Mouse (Mus musculus): Measurements from ENCODE around the gene Ly75. TPM values are rescaled to one million over a fixed set of nuclear protein-coding genes. Genes with fewer than 3 reads are reported as not detected.

Ly75 gene
- polyA plus RNA-seq, 1 experiment from 2014 or later: 3.0 TPM

GRCm38 (mm10) chr2:60283751-60284466 lies 99.2 kb downstream of the Ly75 start:
- Histone ChIP-seq H3K27me3 (ENCODE audit: control insufficient read depth, insufficient read depth, low read depth, low read length) (peaks cover 10% of the 10 kb centered on the region), H3K9ac (ENCODE audit: low read depth, low read length) (peak overlapping the region; percentile 32), H3K4me1 (ENCODE audit: control insufficient read depth, low read depth, low read length) (no peaks in the 10 kb centered on the region), H3K36me3 (ENCODE audit: control insufficient read depth, insufficient read depth) (no peaks in the 10 kb centered on the region), H3K4me2 (ENCODE audit: low read depth, low read length) (peak overlapping the region; percentile 43), H3K4me3 (ENCODE audit: low read depth, low read length) (peak overlapping the region; percentile 54), H3K27ac (ENCODE audit: low read length) (peak overlapping the region; percentile 81), H3K9me3 (replicated peaks; ENCODE audit: control insufficient read depth, low read length) (no peaks in the 10 kb centered on the region)
- WGBS (ENCODE audit: insufficient replicate concordance): under 1% methylated on average over 42 of the region's 42 CpGs
- peak; percentile 73 for ATAC-seq (ENCODE audit: low read depth)

- WGBS (ENCODE audit: insufficient replicate concordance): 18% methylated on average over 9 of the region's 9 CpGs
- Histone ChIP-seq H3K4me3 (ENCODE audit: low read depth, low read length) (peak overlapping the region; percentile 54), H3K36me3 (ENCODE audit: control insufficient read depth, insufficient read depth) (no peaks in the 10 kb centered on the region), H3K27ac (ENCODE audit: low read length) (peak overlapping the region; percentile 81), H3K4me2 (ENCODE audit: low read depth, low read length) (peak overlapping the region; percentile 43), H3K9ac (ENCODE audit: low read depth, low read length) (peak overlapping the region; percentile 32), H3K27me3 (ENCODE audit: control insufficient read depth, insufficient read depth, low read depth, low read length) (peaks cover 10% of the 10 kb centered on the region), H3K9me3 (replicated peaks; ENCODE audit: control insufficient read depth, low read length) (no peaks in the 10 kb centered on the region), H3K4me1 (ENCODE audit: control insufficient read depth, low read depth, low read length) (no peaks in the 10 kb centered on the region)
- no peak for ATAC-seq (ENCODE audit: low read depth)
Measured at GRCm38 (mm10) chr2:60283208-60283750, 99.8 kb downstream of the Ly75 start.

- Histone ChIP-seq H3K9me3 (replicated peaks; ENCODE audit: control insufficient read depth, low read length) (no peaks in the 10 kb centered on the region), H3K9ac (ENCODE audit: low read depth, low read length) (no peak overlapping the region), H3K27ac (ENCODE audit: low read length) (peak overlapping the region; percentile 81), H3K4me3 (ENCODE audit: low read depth, low read length) (peak overlapping the region; percentile 54), H3K27me3 (ENCODE audit: control insufficient read depth, insufficient read depth, low read depth, low read length) (peaks cover 10% of the 10 kb centered on the region), H3K36me3 (ENCODE audit: control insufficient read depth, insufficient read depth) (no peaks in the 10 kb centered on the region), H3K4me2 (ENCODE audit: low read depth, low read length) (peak overlapping the region; percentile 43), H3K4me1 (ENCODE audit: control insufficient read depth, low read depth, low read length) (no peaks in the 10 kb centered on the region)
- peak; percentile 37; the same call in 1 of the 2 replicates for ATAC-seq (ENCODE audit: low read depth)
- WGBS (ENCODE audit: insufficient replicate concordance): 55% methylated on average over 4 of the region's 4 CpGs
Measured at GRCm38 (mm10) chr2:60282625-60283024, 100.5 kb downstream of the Ly75 start.

GRCm38 (mm10) chr2:60278627-60279026 lies 104.5 kb downstream of the Ly75 start:
- no peaks in the 10 kb centered on the region; the same call in 1 of the 2 replicates for H3K36me3 ChIP-seq (ENCODE audit: control insufficient read depth, insufficient read depth)

GRCm38 (mm10) chr2:60269856-60270479 lies 113.1 kb downstream of the Ly75 start:
- ATAC-seq (ENCODE audit: low read depth): peak; percentile 64
- H3K4me3 ChIP-seq (ENCODE audit: low read depth, low read length): no peak overlapping the region
- H3K9ac ChIP-seq (ENCODE audit: low read depth, low read length): no peak overlapping the region
- 79% methylated on average over 14 of the region's 14 CpGs for WGBS (ENCODE audit: insufficient replicate concordance)
- H3K4me2 ChIP-seq (ENCODE audit: low read depth, low read length): no peak overlapping the region
- no peaks in the 10 kb centered on the region for H3K27me3 ChIP-seq (ENCODE audit: control insufficient read depth, insufficient read depth, low read depth, low read length)
- H3K36me3 ChIP-seq (ENCODE audit: control insufficient read depth, insufficient read depth): no peaks in the 10 kb centered on the region; the same call in 1 of the 2 replicates
- H3K4me1 ChIP-seq (ENCODE audit: control insufficient read depth, low read depth, low read length): no peaks in the 10 kb centered on the region
- no peaks in the 10 kb centered on the region for H3K9me3 ChIP-seq (replicated peaks; ENCODE audit: control insufficient read depth, low read length)
- no peak overlapping the region for H3K27ac ChIP-seq (ENCODE audit: low read length)

More at GRCm38 (mm10) chr2:60278627-60279026, 104.5 kb downstream of the Ly75 start:
- no peak for ATAC-seq (ENCODE audit: low read depth)
- H3K27ac ChIP-seq (ENCODE audit: low read length): no peak overlapping the region
- H3K4me1 ChIP-seq (ENCODE audit: control insufficient read depth, low read depth, low read length): no peaks in the 10 kb centered on the region
- no peak overlapping the region for H3K9ac ChIP-seq (ENCODE audit: low read depth, low read length)
- H3K9me3 ChIP-seq (replicated peaks; ENCODE audit: control insufficient read depth, low read length): no peaks in the 10 kb centered on the region
- WGBS (ENCODE audit: insufficient replicate concordance): 23% methylated on average over 4 of the region's 4 CpGs
- peaks cover 6% of the 10 kb centered on the region for H3K27me3 ChIP-seq (ENCODE audit: control insufficient read depth, insufficient read depth, low read depth, low read length)
- H3K4me3 ChIP-seq (ENCODE audit: low read depth, low read length): no peak overlapping the region
- H3K4me2 ChIP-seq (ENCODE audit: low read depth, low read length): no peak overlapping the region

- Histone ChIP-seq H3K9me3 (replicated peaks; ENCODE audit: control insufficient read depth, low read length) (no peaks in the 10 kb centered on the region), H3K4me2 (ENCODE audit: low read depth, low read length) (no peak overlapping the region), H3K36me3 (ENCODE audit: control insufficient read depth, insufficient read depth) (no peaks in the 10 kb centered on the region), H3K4me1 (ENCODE audit: control insufficient read depth, low read depth, low read length) (no peaks in the 10 kb centered on the region), H3K9ac (ENCODE audit: low read depth, low read length) (no peak overlapping the region), H3K27ac (ENCODE audit: low read length) (no peak overlapping the region), H3K27me3 (ENCODE audit: control insufficient read depth, insufficient read depth, low read depth, low read length) (no peaks in the 10 kb centered on the region), H3K4me3 (ENCODE audit: low read depth, low read length) (no peak overlapping the region)
- no peak for ATAC-seq (ENCODE audit: low read depth)
- WGBS (ENCODE audit: insufficient replicate concordance): 63% methylated on average over 1 of the region's 1 CpGs
Measured at GRCm38 (mm10) chr2:60267567-60267966, 115.5 kb downstream of the Ly75 start.

- Histone ChIP-seq H3K4me2 (ENCODE audit: low read depth, low read length) (no peak overlapping the region), H3K9ac (ENCODE audit: low read depth, low read length) (no peak overlapping the region), H3K27ac (ENCODE audit: low read length) (no peak overlapping the region), H3K4me3 (ENCODE audit: low read depth, low read length) (no peak overlapping the region), H3K4me1 (ENCODE audit: control insufficient read depth, low read depth, low read length) (no peaks in the 10 kb centered on the region), H3K27me3 (ENCODE audit: control insufficient read depth, insufficient read depth, low read depth, low read length) (no peaks in the 10 kb centered on the region), H3K36me3 (ENCODE audit: control insufficient read depth, insufficient read depth) (peaks cover 12% of the 10 kb centered on the region), H3K9me3 (replicated peaks; ENCODE audit: control insufficient read depth, low read length) (no peaks in the 10 kb centered on the region)
- no peak for ATAC-seq (ENCODE audit: low read depth)
- WGBS (ENCODE audit: insufficient replicate concordance): 64% methylated on average over 5 of the region's 5 CpGs
Measured at GRCm38 (mm10) chr2:60260621-60261350, 122.3 kb downstream of the Ly75 start.

GRCm38 (mm10) chr2:60259186-60259585 lies 123.9 kb downstream of the Ly75 start:
- Histone ChIP-seq H3K4me3 (ENCODE audit: low read depth, low read length) (no peak overlapping the region), H3K27me3 (ENCODE audit: control insufficient read depth, insufficient read depth, low read depth, low read length) (no peaks in the 10 kb centered on the region), H3K9me3 (replicated peaks; ENCODE audit: control insufficient read depth, low read length) (no peaks in the 10 kb centered on the region), H3K9ac (ENCODE audit: low read depth, low read length) (no peak overlapping the region), H3K4me2 (ENCODE audit: low read depth, low read length) (no peak overlapping the region), H3K27ac (ENCODE audit: low read length) (no peak overlapping the region), H3K36me3 (ENCODE audit: control insufficient read depth, insufficient read depth) (peaks cover 17% of the 10 kb centered on the region), H3K4me1 (ENCODE audit: control insufficient read depth, low read depth, low read length) (no peaks in the 10 kb centered on the region)
- 77% methylated on average over 5 of the region's 5 CpGs for WGBS (ENCODE audit: insufficient replicate concordance)
- no peak for ATAC-seq (ENCODE audit: low read depth)

Measured in liver, embryonic 16.5 days (tissue).